Mouse (Mus musculus): ENCODE data around the gene Rgs8.

Gene Rgs8

DNA sequence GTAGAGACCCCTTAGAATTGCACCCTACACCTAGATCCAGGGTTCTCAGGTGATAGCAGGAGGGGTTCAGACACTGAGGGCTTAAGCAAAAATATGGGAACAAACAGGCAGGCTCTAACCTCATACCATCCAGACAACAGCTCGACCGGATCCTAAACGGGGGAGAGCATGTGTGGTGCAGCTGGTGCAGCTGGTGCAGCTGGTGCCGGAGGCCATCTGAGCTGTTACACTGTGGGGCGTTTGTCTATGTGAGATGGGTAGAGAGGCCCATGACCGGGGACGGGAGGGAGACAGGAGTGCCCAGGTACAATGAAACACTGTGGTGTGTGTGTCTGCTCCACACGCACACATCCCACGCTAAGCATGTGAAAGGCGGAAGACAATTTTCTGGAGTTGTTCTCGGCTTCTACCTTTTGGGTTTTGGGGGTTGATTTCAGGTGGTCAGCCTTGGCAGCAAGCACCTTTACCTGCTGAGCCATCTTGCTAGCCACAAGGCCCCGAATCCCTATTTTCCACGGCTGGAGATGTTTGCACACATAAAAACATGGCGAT is 93.4 kb downstream of the Rgs8 start:
- DNase-seq = peak in 1 of 2 experiments; percentile 23

DNA sequence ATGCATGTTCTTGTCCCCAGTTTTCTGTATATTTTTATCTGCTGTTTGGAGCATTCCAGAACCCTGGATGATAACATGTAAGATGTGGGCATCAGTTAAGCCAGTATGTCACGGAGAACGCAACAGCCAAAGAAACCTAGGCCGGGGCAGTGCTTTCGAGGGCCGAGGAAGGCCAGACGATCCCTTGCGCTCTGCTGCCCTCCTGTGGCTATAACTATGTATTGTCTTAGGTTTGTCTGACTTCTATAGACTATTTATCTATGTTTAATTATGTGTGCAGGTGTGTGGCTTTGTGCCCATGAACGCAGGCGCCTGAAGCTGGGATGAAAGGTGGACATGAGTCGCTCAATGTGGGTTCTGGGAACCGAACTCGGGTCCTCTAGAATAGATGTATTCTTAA is 93.9 kb downstream of the Rgs8 start:
- peak; percentile 65 to 79 for DNase-seq

DNA sequence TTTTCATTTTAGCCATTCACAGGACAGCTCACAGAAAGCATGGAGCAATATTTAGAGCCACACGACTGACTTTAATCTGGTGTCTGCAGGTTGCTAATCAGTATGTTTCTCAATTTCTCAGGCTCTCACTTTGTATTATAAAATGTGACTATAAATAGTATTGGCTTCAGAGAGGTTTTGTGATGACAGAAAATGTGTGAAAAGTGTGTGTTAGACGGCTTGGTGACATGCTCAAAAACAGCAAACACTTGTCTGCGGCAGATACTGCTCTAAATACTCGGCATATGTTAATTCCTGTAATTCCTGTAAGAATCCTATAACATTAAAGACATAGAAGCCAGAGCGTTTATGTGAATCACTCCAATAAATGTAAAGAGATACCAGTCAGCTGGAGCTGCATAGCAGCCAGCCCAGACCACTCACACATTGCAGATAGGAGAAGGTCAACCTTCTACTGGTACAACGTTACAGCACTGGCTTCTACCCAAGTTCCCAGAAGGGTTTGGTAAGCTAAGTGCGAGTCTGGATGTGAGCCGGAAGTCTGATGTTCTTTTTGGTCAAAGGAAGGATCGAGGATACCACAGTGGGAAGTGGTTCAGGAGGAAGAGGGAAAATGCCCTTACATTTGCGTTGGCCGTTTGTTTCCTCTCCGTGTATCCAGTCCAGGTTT is 95.2 kb downstream of the Rgs8 start:
- peak in 1 of 2 experiments; percentile 30 for DNase-seq

DNA sequence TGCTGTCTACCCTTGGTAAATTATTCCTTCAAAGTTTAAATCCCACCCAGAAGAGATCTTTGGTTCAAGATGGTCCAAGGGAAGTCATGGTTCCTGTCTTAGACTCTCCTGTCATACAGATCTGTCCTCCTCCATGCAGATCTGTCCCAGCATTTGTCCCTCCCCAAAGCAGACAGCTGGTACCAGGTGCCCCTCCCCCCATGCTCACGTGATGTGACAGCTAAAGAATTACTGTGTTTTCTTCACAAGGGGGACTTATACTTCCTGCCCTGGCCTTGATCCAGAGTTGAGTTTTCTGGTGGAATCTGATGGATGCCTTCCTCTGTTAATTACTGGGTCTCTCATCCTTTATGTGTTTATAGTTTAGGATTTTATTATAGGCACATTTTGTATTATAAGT is 95.7 kb downstream of the Rgs8 start:
- peak; percentile 77 to 79 for DNase-seq

DNA sequence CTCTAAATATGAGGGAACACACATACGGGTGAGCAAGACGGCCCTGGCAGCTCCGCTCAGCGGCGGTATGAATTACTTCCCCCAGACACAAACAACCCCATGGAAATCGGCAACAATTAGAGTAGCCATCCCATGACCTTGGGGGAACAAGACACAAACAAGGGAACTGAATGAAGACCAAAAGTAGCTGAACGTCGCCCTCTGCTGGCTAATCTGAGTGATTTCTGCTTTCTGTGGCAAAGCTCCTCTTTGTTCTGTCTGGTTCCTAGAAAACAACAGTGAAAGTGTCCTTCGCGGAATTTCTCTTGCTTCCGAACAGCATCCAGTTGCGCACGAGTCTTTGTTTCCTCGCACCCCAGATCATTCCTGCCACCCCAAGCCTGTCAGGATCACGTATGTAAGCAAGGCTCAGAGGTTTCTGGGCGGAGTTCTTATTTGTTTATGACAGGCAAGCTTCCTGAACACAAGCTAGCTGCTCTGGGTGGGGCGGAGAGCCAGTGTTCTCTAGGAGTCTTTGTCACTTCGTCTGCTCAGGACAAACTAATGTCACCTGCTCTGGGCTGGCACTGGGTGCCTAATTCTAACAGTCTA is 96.5 kb downstream of the Rgs8 start, which contains the start of gene Rnasel:
Rnasel (plus strand) TSS at position 216 of the 591 bp plus-strand sequence.
- peak; percentile 71 to 72 for DNase-seq
